Mouse (Mus musculus): ENCODE measurements at regions not wholly inside any gene's neighbourhood (a gene's known extent, or its start where the extent isn't known, plus 50 kb on each side); places are given as distances from the start of the nearest gene placed in this dataset.

DNA sequence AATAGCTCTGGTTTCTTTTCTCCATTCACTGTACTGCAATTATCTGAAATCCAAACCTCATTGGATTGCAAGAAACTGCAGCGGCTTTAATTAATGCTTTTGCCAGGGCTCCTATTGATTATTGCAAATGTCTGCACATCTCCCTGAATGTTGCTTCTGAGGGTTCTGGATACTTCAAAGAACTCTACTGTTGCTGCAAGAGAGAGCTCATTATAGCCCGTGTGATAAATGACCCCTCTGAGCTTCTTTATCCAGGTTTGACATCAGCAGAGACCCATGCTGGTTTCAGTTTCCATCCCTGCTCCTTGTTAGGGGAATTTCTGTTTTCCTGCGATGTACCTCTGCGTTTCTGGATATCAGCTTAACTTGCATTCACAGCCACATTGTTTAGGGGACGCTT is 78.4 kb upstream of the Nav3 start:
- no peak for DNase-seq (ENCODE audit: low read depth)

DNA sequence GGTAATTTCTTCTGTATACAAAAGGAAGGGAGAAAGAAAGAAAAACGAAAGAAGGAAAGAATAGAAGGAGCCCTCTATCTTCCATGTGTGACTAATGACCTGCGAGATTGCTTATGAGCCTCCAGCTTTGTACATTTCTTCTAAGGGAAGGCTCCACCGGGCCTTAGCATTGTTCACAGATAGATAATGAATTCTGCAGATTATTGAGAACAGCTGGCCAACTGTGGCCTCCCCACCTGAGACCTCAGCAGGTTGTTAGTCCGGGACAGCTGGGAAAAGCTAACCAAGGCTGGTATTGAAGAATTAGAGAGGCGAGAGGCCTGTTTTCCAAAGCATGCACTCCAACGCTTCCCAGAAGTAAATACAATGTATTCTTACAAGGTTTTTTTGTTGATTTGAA is 86.7 kb upstream of the Nav3 start:
- DNase-seq (ENCODE audit: low read depth), result no peak

DNA sequence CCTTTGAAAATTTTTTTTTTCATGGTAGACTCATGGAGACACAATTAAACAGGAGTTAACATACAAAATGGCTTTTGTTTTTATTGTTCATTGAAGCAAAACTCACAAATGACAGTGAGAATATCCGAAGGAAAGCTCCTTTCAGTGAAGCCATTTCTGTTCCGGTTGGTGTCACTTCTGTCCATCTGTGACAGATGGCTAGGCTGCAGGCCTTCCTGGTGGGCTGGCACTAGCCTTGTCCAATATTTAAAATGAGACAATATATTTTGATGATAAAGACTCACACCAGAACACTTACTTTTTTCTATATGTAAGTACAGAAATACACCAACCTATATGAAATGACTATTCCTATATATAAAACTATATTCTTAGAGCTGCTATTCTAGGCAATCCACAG is 92.4 kb upstream of the Nav3 start:
- DNase-seq (ENCODE audit: low read depth), result no peak

DNA sequence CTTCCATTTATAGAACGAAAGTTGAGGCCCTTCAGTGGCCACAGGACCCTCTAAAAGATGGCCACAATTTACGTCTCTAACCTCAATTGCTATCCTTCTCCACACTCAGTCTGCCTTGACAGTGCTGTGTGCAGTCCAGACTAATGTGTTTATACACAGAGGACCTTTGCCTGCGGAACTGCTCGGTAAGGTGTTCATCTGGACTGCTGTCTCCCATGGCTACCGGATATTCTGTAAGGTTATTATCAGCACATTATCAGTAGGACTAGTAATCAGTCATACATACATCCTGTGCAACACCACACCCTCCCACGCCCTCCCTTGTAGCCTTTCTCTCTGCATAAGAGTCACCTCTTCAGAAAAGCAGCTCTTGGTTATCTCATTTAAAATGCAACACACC is 98.0 kb upstream of the Nav3 start:
- no peak for DNase-seq (ENCODE audit: low read depth)

DNA sequence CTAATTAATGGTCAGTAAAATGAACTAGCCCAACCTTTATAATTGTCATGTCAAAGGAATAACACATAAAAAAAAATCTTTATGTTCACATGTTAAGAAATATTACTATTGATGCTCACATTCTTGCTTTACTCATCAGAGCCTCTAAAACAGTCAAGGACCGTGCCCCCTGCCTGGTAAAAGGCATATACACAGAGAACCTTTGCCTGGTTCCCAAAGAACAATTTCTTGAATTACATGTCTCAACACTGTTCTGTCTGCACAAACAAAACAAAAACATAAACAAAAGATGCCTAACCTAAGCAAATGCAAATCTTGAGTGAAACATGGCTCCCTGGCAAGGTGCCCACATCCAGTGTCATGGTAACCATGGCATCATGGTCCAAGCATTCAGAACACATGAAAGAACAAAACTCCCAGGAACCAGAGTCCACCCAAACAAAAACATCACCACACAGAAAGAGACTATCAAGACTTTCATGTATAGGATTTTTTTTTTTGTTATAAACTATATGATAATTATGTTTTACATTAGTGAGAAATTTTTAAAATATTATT is 100.4 kb upstream of the Nav3 start:
- DNase-seq (ENCODE audit: low read depth), result no peak

DNA sequence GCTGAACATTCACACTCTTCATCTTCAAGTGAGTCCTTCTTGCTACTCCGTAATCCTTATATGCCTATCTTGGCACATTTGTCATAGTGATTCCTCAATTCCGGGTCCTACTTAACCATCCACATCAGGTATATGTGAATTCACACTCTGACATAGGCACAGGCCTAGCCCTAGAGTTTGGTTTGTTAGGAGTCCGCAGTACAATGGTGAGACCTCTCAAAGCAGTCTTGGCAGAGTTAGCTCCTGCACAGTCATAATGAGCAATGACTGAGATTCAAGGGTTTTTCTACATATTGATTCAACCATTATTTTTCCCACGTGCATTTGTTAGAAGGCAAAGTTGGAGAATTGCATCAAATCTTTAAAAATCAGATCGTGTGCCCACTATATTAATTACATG is 107.1 kb upstream of the Nav3 start:
- DNase-seq (ENCODE audit: low read depth), result no peak

DNA sequence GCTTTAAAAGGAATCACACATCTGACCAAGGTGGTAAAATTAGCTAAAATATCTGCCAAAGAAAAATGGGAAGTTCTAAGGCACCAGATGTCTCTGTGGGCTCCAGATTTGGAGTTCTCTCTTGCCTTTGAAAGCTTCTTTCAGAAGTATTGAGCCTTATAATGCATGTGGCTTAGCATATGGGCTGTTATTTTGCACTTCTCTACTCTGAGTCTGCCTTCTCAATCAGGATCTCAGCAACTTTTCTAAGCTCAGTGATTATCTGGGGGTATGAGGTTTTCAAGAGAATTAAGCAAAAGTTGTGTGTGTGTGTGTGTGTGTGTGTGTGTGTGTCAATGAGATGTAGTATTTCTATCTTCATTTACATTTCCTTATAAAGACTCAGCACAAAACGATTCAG is 107.6 kb upstream of the Nav3 start:
- DNase-seq (ENCODE audit: low read depth), result no peak

DNA sequence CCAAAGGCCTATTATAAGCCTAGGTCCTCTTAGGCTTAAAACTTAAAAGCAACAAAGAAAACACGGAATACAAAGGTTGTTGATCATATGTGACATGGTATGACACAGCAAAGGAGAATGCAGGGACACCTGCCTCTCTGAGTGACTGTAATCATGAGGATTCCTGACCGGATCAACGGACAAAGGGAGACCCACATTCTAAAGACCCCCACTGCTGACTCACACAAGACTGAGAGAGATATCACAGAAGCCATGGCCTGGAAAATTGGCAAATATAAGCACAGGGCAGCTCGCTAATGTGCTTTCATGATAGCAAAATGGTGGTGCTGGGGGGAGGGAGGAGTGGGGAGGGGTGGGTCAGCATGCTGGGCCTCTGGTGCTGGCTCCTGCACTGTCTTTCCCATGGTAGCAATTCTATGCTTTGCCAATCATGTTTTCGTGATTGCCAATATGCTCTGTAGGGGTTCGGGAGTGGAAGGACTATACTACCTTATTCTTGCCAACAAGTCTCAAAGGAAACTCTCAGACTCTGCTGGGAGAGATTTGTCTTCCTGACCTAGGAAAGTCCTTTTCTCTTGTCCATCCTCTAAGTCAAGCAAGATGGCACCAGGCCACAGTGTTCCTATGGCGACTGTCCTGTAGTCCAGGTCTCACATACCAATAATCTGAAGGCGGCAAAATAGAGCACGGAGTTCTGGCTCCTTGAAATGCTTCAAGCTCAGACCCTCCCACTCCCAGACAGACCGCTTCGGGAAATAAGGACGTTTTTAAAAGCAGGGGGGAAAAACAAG is 110.5 kb upstream of the Nav3 start:
- no peak for DNase-seq (ENCODE audit: low read depth)

DNA sequence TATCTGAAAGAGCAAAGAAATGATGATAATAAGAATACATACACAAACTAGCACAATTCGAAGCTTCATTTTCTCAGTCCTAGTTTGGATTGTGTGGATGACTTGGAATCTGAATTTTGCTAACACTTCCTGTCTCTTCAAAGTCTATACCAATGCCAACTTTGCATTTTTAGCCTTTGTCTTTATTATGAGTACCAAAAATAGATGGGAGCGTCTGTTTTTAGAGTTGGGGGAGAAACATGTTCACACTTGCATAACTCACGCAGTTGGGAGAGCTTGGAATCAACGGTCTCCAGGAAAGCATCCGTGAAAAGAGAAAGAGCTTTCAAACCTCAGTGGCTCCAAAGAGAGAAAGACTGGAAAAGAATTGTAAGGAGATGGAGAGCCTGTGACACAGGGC is 114.5 kb upstream of the Nav3 start:
- no peak for DNase-seq (ENCODE audit: low read depth)

DNA sequence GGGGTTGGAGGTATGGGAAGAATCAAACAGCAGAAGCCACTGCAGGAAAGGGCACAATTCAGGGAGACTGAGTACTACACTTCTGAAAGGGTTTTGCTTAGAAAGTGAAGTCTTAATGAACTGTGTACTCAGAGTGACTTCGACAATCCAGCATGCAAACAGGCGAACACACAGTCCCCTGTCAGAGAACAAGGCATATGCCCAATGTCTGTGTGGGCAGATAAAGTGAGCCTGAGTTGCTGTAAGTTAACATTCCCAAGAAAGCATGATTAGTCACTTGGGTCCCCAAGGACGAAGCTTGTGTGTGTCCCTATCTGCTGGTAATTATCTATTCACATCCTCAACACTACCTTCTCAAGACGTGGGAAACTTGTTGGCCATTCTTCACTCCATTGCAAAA is 115.2 kb upstream of the Nav3 start:
- DNase-seq (ENCODE audit: low read depth), result no peak

DNA sequence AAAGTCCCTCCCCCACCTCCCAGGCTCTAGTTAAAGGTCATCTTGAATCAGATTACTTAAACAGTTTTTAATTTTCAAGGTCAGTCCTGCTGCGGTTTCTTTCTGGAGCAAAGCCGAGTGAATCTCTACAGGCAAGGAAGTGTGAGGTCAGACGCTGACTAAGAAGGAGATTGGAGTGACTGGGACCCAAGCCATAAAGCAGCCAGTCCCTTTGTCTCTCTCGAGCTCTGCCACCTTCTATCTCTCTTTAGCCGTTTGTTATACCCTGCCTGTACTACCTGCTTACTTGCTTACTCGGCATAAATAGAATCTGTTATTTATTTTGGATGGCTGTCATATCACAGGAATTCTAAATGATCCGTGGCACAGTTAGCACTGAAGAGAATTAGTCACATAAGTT is 117.5 kb upstream of the Nav3 start:
- DNase-seq (ENCODE audit: low read depth), result no peak

DNA sequence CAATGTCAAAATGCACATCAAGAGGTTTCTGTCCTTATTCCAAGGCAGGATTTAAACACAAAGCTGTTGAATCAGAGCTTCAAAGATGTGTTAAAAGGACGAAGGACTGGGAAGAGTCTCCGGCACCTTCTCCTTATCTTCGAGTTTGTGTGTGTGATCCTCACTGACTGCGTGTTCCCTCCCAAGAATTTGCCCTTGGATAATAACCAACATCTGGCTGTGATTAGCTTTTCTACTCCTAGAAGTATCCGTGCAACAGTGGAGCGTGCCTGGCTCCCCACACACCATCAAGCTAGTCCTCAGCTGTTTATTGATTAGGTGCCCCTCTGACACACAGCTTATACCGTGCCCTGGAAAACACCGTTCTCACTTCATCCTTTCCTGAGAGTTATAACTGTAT is 130.0 kb upstream of the Nav3 start:
- no peak for DNase-seq (ENCODE audit: low read depth)

DNA sequence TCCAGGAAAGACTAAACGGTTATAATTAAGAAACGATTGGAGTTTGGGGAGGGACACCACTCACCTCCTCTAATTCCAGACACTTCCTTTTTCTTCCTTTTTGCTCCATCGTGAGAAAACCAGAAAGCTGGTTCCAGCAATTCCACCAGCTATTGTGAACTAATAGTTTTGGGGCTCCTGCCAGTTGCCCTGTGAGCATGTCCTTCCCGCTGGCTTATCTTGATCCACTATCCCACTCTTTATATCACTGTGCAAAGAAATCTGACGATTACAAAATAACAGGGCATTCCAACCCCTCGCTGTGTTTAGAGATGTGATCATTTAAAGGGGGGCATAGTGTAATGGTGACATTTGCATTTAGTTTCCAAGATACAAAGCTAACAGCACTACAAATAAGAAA is 130.5 kb upstream of the Nav3 start:
- DNase-seq (ENCODE audit: low read depth), result no peak

DNA sequence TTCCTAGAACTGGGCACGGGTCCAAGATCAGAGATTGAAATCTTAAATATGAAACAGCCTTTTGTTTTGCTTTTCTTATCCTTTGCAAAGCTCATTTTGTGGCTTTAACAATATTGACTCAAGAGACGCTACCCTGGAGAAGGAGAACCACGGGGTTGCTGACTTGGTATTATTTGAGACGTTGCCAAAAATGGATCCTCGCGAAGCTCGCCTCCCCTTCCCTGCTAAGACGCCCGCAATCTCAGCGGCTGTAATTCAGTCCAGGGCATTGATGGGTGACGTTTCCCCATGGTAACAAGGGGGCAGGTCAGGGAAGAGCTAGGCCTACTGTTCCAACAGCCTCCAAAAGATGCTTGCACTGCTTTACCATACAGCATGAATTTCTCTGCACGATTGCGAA is 131.5 kb upstream of the Nav3 start:
- DNase-seq (ENCODE audit: low read depth), result no peak

DNA sequence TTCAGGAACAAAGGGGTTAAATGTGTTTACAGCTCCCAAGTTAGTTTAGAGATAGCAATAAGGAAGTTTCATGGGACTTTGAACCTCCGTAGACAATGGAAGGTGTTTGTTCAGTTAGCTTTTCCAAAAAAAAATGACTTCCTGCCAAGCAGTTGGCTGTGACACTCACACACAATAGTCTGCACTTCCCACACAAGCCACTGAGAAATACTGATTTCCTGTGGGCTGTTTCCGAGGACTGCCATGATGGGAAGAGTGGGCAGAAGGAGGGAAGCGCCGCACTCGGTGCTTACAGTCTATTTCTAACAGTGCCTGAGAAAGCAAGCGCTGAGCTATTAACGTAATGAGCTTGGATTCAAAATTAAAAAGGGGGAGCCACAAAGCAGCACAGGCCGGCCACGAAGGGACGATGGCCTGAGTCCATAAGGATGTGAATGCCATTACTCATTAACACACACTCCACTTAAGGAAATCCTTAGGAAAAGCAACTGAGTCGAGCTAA is 144.4 kb upstream of the Nav3 start:
- no peak for DNase-seq (ENCODE audit: low read depth)

DNA sequence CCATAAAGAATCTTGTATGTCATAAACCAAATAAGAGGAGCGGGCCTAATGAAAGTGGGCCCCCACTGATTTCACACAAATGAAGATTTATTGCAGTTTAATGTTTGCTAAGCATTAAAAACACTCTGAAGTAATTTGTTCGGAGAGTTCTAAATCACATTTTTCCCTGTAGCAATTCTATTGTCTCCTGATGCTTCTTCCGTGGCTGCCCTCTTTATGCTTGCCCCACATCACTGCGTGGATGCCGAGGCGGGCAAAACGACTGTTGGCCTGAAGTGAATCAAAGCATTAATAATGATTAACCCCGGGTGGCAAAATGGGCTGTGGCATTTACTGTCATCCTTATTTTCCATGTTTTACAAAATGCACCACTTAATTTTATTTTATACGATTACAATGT is 134.9 kb upstream of the E2f7 start:
- DNase-seq (ENCODE audit: low read depth), result no peak

DNA sequence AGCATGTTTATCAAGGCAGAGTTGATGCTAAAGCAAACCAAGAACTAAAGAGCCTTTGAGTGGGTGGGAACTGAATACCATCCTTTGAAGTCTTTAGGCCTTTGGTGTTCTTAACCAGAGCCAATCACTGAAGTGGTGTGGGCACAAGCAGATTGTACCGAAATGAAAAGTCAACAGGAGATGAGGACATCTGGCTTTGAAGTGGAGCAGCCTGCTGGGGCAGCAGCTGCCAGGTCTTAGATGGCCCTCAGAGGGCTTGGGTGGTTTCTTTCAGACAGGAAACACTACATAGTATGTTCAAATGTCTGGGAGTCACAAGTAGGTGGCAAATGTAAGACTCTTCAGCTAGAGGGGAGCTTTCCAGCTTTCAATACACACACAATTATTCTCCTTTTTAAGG is 128.2 kb upstream of the E2f7 start:
- DNase-seq (ENCODE audit: low read depth), result no peak

DNA sequence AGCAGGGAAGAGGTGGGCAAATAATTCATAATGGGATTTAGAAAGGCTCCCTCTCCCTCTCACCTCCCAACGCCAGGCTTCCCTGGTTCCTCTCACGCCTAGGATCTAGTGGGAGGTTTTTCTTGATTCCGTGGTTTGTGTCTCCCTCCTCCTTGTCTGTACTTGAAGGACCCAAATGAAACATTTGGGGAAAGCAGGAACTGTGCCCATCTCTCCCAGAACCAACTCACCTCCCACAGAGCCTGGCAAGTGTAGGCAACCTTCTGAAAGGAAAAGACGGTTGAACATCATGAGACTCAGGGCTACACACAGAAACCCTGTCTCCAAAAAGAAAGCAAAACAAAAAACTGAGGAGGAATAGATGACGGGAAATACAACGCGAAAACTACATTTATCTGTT is 126.0 kb upstream of the E2f7 start:
- DNase-seq (ENCODE audit: low read depth), result no peak

DNA sequence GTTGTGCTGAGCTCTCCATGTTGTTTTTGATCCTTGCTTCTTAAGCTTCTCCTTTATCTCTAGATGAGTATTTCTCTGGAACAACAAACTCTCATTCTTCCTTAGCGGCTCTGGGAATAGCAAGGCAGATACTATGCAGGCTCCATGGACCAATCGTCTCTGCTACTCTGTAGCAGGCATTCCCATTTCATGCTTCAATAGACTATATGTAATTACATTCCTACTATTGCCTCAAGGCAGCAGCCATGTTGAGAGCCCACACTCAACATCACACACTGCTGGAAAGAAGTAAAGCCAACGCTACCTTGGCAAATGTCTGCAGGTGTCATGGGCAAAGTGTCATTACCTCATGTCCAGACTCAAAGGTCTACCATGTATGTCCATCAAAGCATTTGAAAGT is 119.6 kb upstream of the E2f7 start:
- DNase-seq (ENCODE audit: low read depth), result no peak

DNA sequence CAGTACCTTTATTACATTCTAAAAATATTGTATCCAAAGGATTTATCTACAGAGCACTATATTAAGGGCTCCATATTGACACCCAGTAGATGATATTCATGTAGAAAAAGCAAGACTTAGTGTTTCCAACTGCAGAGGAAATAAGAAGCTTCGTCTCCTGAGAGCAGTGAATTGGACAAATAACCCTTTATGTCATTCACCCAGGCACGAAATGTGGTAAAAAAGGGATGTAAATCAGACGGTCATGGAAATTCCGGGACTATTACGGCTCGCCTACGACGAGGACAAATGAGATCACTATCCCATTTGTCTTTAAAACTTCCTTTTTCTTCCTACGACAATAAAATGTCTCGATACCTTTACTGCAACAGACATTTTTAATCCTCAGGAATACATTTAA is 104.8 kb upstream of the E2f7 start:
- DNase-seq (ENCODE audit: low read depth), result no peak

DNA sequence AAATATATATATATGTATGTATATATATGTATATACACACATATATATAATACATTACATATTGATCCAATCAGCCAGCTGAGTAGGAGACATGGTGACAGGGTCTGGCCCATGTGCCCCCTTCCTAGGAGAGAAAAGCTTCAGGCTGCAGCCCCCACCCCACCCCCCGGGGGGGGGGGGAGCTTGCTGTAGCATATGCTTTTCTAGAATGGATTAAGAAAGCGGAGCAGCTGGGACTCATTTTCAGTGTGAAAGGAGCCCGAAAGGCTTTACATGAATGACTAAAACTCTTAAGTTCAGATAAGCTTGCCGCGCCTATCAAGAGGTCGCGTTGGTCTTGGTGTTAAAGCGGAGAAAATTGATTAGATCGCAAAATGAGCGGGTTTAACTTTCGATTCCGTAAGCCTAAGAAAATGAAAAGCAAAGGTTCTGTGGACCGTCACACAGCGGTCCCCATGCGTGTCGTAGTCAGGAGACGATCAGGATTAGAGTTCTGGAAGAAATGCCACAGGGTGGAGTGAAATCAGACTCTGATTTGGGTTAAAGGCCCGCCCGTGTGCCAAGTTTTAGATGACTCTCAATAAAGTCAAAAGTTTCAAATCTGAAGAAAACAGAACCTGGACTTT is 103.1 kb upstream of the E2f7 start:
- no peak for DNase-seq (ENCODE audit: low read depth)

DNA sequence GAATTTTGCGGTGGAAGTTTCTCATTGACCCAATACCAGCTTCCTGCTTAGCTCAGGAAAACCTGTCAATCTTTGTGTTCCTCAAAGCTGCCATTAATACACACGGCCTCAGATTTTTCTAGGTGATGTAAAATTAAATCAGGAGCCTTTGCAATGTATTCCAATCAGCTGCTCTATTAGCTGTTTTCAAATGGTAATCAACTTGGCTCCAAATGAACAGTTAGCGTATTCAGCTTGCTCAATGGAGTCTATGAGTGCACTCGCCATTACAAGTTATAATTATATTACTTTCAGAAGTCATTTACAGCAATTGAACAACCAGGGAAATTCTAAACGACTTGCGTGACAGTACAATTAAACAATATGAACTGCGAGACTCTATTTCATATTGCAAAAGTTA is 97.6 kb upstream of the E2f7 start:
- no peak for DNase-seq (ENCODE audit: low read depth)

DNA sequence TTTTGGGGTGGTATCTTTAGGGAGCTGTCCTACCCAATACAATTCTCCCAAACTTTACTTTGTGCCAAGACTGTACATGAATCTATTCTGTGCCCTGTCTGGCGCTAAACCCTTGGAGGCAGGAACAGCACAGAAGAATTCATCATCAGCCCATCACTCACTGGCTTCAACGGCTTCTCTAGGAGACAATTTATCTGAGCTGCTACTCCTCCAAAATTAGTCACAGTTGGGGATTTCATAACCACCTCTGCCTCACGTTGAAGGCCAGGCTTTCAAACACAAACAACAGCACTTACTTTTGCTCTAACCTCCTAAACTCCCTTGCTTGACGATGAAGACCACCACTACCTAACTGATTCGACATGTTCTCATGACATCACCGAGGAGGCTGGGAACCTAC is 95.1 kb upstream of the E2f7 start:
- no peak for DNase-seq (ENCODE audit: low read depth)

DNA sequence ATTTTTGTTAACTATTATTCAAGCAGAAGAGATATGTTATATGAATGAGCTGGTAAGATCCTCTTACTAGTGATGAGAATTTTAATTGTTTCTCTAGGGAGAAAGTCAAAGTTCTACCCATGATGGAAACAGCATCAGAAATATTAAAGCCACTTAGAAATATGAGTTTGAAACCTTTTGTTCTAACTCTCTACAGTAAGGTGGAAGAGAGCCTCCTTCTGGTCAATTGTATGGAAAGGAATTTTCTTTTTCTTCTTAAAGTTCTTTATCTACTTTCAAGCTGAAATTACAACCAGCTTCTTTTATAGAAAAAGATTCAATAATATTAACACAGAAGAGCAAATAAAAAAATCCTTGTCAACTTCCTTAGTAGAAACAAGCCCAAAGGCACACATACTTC is 94.4 kb upstream of the E2f7 start:
- DNase-seq (ENCODE audit: low read depth), result no peak
